Mouse (Mus musculus) hindbrain, embryonic 16.5 days (tissue): ENCODE results near the gene Olfr794. TPM values are rescaled to one million over a fixed set of nuclear protein-coding genes. Genes with fewer than 3 reads are reported as not detected.

ENCODE experiments used
- ATAC-seq: fragments of 200-750 bp; cut with Nextera tagmentation; 2 replicates; pipeline ENCODE4 v1.8.0; 2017; ENCODE audit warnings: moderate TSS enrichment, moderate library complexity
- H3K27ac ChIP-seq: fragments of 300-500 bp; sonication (generic); 2 replicates; pipeline ENCODE4 v1.5.1; 2014; ENCODE audit warnings: low read depth, mild to moderate bottlenecking, control low read depth, low read length, moderate library complexity
- H3K27me3 ChIP-seq: fragments of 300-500 bp; sonication (generic); replicated peaks from 2 replicates; pipeline ENCODE4 v1.6.1; 2014; ENCODE audit warnings: low read length; ENCODE audit not compliant: control insufficient read depth, insufficient read depth
- H3K36me3 ChIP-seq: fragments of 300-500 bp; sonication (generic); 2 replicates; pipeline ENCODE4 v1.6.1; 2014; ENCODE audit warnings: mild to moderate bottlenecking, low read length, moderate library complexity, mixed read lengths; ENCODE audit not compliant: control insufficient read depth, insufficient read depth
- H3K4me1 ChIP-seq: fragments of 300-500 bp; sonication (generic); 2 replicates; pipeline ENCODE4 v1.6.1; 2014; ENCODE audit warnings: low read depth, low read length; ENCODE audit not compliant: control insufficient read depth, insufficient read depth
- H3K4me2 ChIP-seq: fragments of 300-500 bp; sonication (generic); 2 replicates; pipeline ENCODE4 v1.6.1; 2014; ENCODE audit warnings: mild to moderate bottlenecking, low read length, control low read depth, moderate library complexity
- H3K4me3 ChIP-seq: fragments of 300-500 bp; sonication (generic); 2 replicates; pipeline ENCODE4 v1.5.1; 2014; ENCODE audit warnings: mild to moderate bottlenecking, low read length, control low read depth, moderate library complexity
- H3K9ac ChIP-seq: fragments of 300-500 bp; sonication (generic); 2 replicates; pipeline ENCODE4 v1.6.1; 2014; ENCODE audit warnings: low read depth, mild to moderate bottlenecking, control low read depth, low read length, moderate library complexity
- H3K9me3 ChIP-seq: fragments of 300-500 bp; sonication (generic); 2 replicates; pipeline ENCODE4 v1.6.1; 2014; ENCODE audit warnings: mild to moderate bottlenecking, low read length, moderate library complexity; ENCODE audit not compliant: control insufficient read depth
- WGBS: fragments of 180-500 bp; shearing (Covaris S2); extraction: QIAGEN DNeasy Blood & Tissue Kit; methylation state at CpG from one replicate; pipeline ENCODE4 v1.1.7; 2014; 5-methylcytosine and 5-hydroxymethylcytosine counted together
- microRNA-seq: library from miRNA; unstranded; fragments of <30 nt; microRNA quantifications from one replicate; pipeline ENCODE4, GENCODE M21; 2017
- polyA plus RNA-seq: library from polyadenylated mRNA; unstranded; fragments of >200 nt; fragmentation: Nextera tagmentation; extraction: Ambion mirVana; gene quantifications from 2 replicates; pipeline ENCODE4 v1.2.1, GENCODE M21; 2015

The Olfr794 gene
- polyA plus RNA-seq, result not detected in 2 replicates

GRCm38 (mm10) chr10:129567355-129567754, at the start of gene Olfr794:
Olfr794 (plus strand) TSS chr10:129567655.
- H3K27ac ChIP-seq, result no peak within 1 kb of the TSS
- H3K9ac ChIP-seq, result no peak within 1 kb of the TSS
- WGBS, result 85% methylated on average over 2 of the region's 2 CpGs
- H3K9me3 ChIP-seq, result no peaks in the 10 kb centered on the region
- ATAC-seq, result no peak
- no peak within 1 kb of the TSS for H3K4me2 ChIP-seq
- H3K4me3 ChIP-seq, result no peak within 1 kb of the TSS
- no peaks in the 10 kb centered on the region for H3K4me1 ChIP-seq
- H3K27me3 ChIP-seq, result no peaks in the 10 kb centered on the region
- no peaks in the 10 kb centered on the region for H3K36me3 ChIP-seq

GRCm38 (mm10) chr10:129521492-129521891, 46.0 kb upstream of the Olfr794 start, which contains the start of gene Olfr791:
Olfr791 (plus strand) TSS chr10:129521792.
- no peaks in the 10 kb centered on the region for H3K27me3 ChIP-seq
- 73% methylated on average over 3 of the region's 3 CpGs for WGBS
- no peaks in the 10 kb centered on the region for H3K4me1 ChIP-seq
- H3K4me2 ChIP-seq, result no peak within 1 kb of the TSS
- H3K27ac ChIP-seq, result no peak within 1 kb of the TSS
- no peak for ATAC-seq
- no peaks in the 10 kb centered on the region for H3K9me3 ChIP-seq
- H3K36me3 ChIP-seq, result no peaks in the 10 kb centered on the region
- H3K9ac ChIP-seq, result no peak within 1 kb of the TSS
- no peak within 1 kb of the TSS for H3K4me3 ChIP-seq

- Histone ChIP-seq H3K9me3 (no peaks in the 10 kb centered on the region; the same call in 1 of the 2 replicates), H3K27ac (no peak within 1 kb of the TSS), H3K4me2 (no peak within 1 kb of the TSS), H3K27me3 (no peaks in the 10 kb centered on the region), H3K4me3 (no peak within 1 kb of the TSS), H3K4me1 (no peaks in the 10 kb centered on the region), H3K9ac (no peak within 1 kb of the TSS), H3K36me3 (no peaks in the 10 kb centered on the region)
- 82% methylated on average over 1 of the region's 1 CpGs for WGBS
- no peak for ATAC-seq
These were observed 28.6 kb upstream of the Olfr794 start, which contains the start of gene Olfr792 for GRCm38 (mm10) chr10:129538862-129539261. Olfr792 (plus strand) TSS chr10:129539162.

GRCm38 (mm10) chr10:129549354-129549753, 18.1 kb upstream of the Olfr794 start:
- Histone ChIP-seq H3K9me3 (peaks cover under 1% of the 10 kb centered on the region; the same call in 1 of the 2 replicates), H3K4me1 (no peaks in the 10 kb centered on the region), H3K27me3 (no peaks in the 10 kb centered on the region), H3K4me2 (no peak overlapping the region), H3K4me3 (no peak overlapping the region), H3K27ac (no peak overlapping the region), H3K36me3 (no peaks in the 10 kb centered on the region), H3K9ac (no peak overlapping the region)
- 55% methylated on average over 1 of the region's 1 CpGs for WGBS
- ATAC-seq, result no peak

GRCm38 (mm10) chr10:129577066-129577465, 9.6 kb downstream of the Olfr794 start:
- WGBS, result 45% methylated on average over 1 of the region's 1 CpGs
- H3K27me3 ChIP-seq, result no peaks in the 10 kb centered on the region
- H3K9ac ChIP-seq, result no peak overlapping the region
- no peak overlapping the region for H3K27ac ChIP-seq
- no peak overlapping the region for H3K4me2 ChIP-seq
- H3K4me1 ChIP-seq, result no peaks in the 10 kb centered on the region
- H3K9me3 ChIP-seq, result no peaks in the 10 kb centered on the region
- H3K4me3 ChIP-seq, result no peak overlapping the region
- no peaks in the 10 kb centered on the region for H3K36me3 ChIP-seq
- ATAC-seq, result no peak

GRCm38 (mm10) chr10:129612470-129612869, 45.0 kb downstream of the Olfr794 start, which contains the start of gene Olfr796:
Olfr796 (minus strand) TSS chr10:129612570.
- no peaks in the 10 kb centered on the region for H3K27me3 ChIP-seq
- ATAC-seq, result no peak
- no peaks in the 10 kb centered on the region for H3K36me3 ChIP-seq
- H3K4me3 ChIP-seq, result no peak within 1 kb of the TSS
- no peak within 1 kb of the TSS for H3K4me2 ChIP-seq
- H3K27ac ChIP-seq, result no peak within 1 kb of the TSS
- 98% methylated on average over 1 of the region's 1 CpGs for WGBS
- H3K9me3 ChIP-seq, result no peaks in the 10 kb centered on the region
- H3K9ac ChIP-seq, result no peak within 1 kb of the TSS
- no peaks in the 10 kb centered on the region for H3K4me1 ChIP-seq

- no peak overlapping the region for H3K9ac ChIP-seq
- peak; percentile 67 for ATAC-seq
- H3K9me3 ChIP-seq, result no peaks in the 10 kb centered on the region
- no peaks in the 10 kb centered on the region for H3K4me1 ChIP-seq
- H3K27me3 ChIP-seq, result no peaks in the 10 kb centered on the region
- H3K4me3 ChIP-seq, result no peak overlapping the region
- no peaks in the 10 kb centered on the region for H3K36me3 ChIP-seq
- 6% methylated on average over 1 of the region's 1 CpGs for WGBS
- H3K4me2 ChIP-seq, result no peak overlapping the region
- no peak overlapping the region for H3K27ac ChIP-seq
These were observed 54.3 kb downstream of the Olfr794 start for GRCm38 (mm10) chr10:129621724-129622123.

Small RNAs within 50 kb of the gene (microRNA-seq; reads per million reads assigned to microRNA genes)
- gene Gm23252, result not detected

Other genes starting within 250 kb of the Olfr794 start
- gene Olfr780, start 249.5 kb upstream of the Olfr794 start, polyA plus RNA-seq, result not detected in 2 replicates
- gene Olfr781, start 238.8 kb upstream of the Olfr794 start, polyA plus RNA-seq, result not detected in 2 replicates
- not detected in 2 replicates for gene Olfr782, start 218.8 kb upstream of the Olfr794 start, polyA plus RNA-seq
- 0.07 and 0.15 TPM in 2 replicates for gene Olfr784, start 183.6 kb upstream of the Olfr794 start, polyA plus RNA-seq
- gene Olfr785, start 162.2 kb upstream of the Olfr794 start, polyA plus RNA-seq, result not detected in 2 replicates
- not detected in 2 replicates for gene Olfr786, start 140.3 kb upstream of the Olfr794 start, polyA plus RNA-seq
- not detected in 2 replicates for gene Olfr787, start 105.8 kb upstream of the Olfr794 start, polyA plus RNA-seq
- gene Olfr788, start 96.7 kb upstream of the Olfr794 start, polyA plus RNA-seq, result not detected in 2 replicates
- gene Olfr789, start 82.9 kb upstream of the Olfr794 start, polyA plus RNA-seq, result not detected in 2 replicates
- gene Olfr790, start 69.2 kb upstream of the Olfr794 start, polyA plus RNA-seq, result not detected in 2 replicates
- gene Olfr791, start 45.9 kb upstream of the Olfr794 start, polyA plus RNA-seq, result not detected in 2 replicates
- gene Olfr792, start 28.5 kb upstream of the Olfr794 start, polyA plus RNA-seq, result not detected in 2 replicates
- gene Olfr796, start 44.9 kb downstream of the Olfr794 start, polyA plus RNA-seq, result not detected in 2 replicates
- not detected in 2 replicates for gene Olfr798, start 60.3 kb downstream of the Olfr794 start, polyA plus RNA-seq
- not detected in 2 replicates for gene Olfr799, start 69.8 kb downstream of the Olfr794 start, polyA plus RNA-seq
- not detected in 2 replicates for gene Olfr800, start 90.0 kb downstream of the Olfr794 start, polyA plus RNA-seq
- not detected in 2 replicates for gene Olfr801, start 106.2 kb downstream of the Olfr794 start, polyA plus RNA-seq
- 0.02 TPM in 1 of 2 replicates, not detected in the other for gene Olfr802, start 120.5 kb downstream of the Olfr794 start, polyA plus RNA-seq
- not detected in 2 replicates for gene Olfr803, start 126.6 kb downstream of the Olfr794 start, polyA plus RNA-seq
- not detected in 2 replicates for gene Olfr804, start 135.6 kb downstream of the Olfr794 start, polyA plus RNA-seq
- not detected in 2 replicates for gene Olfr805, start 161.7 kb downstream of the Olfr794 start, polyA plus RNA-seq
- gene Olfr806, start 174.3 kb downstream of the Olfr794 start, polyA plus RNA-seq, result not detected in 2 replicates
- not detected in 2 replicates for gene Olfr807, start 190.1 kb downstream of the Olfr794 start, polyA plus RNA-seq
- gene Olfr808, start 197.8 kb downstream of the Olfr794 start, polyA plus RNA-seq, result not detected in 2 replicates
- not detected in 2 replicates for gene Olfr809, start 207.0 kb downstream of the Olfr794 start, polyA plus RNA-seq
- not detected in 2 replicates for gene Olfr810, start 227.3 kb downstream of the Olfr794 start, polyA plus RNA-seq
- gene Olfr811, start 236.7 kb downstream of the Olfr794 start, polyA plus RNA-seq, result not detected in 2 replicates